Mouse (Mus musculus) kidney, adult 11 months (tissue): ENCODE data around the gene Mlxip.

Experiments used
- DNase-seq: peaks from one replicate; pipeline ENCODE4 v3.0.0; 2022

Gene Mlxip

GRCm38 (mm10) chr5:123436071-123436779, 41.6 kb downstream of the Mlxip start:
- peak; percentile 22 for DNase-seq

GRCm38 (mm10) chr5:123436780-123437175, 42.2 kb downstream of the Mlxip start:
- DNase-seq = peak; percentile 30

- DNase-seq = no peak
Measured at GRCm38 (mm10) chr5:123438381-123438780, 43.8 kb downstream of the Mlxip start.

GRCm38 (mm10) chr5:123439312-123439711, 44.7 kb downstream of the Mlxip start:
- DNase-seq = no peak

GRCm38 (mm10) chr5:123439941-123440340, 45.3 kb downstream of the Mlxip start:
- DNase-seq = no peak

DNA sequence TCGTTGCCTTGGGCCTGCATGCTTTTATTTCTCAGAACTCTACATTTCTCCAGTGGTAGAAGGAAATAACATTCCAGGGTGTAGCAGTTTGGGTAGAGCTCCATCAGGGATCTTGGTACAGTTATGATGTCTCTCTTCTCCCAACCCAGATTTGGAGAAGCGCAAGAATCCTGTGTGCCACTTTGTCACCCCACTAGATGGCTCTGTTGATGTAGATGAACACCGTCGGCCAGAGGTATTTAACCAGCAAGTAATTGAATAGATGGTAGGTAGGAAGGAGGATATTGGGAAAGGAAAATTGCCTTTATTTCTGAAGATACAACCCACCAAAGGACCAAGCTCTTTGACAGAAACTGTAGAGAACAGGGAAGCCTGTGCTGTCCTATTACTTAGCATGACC, 46.1 kb downstream of the Mlxip start:
- DNase-seq = no peak

DNA sequence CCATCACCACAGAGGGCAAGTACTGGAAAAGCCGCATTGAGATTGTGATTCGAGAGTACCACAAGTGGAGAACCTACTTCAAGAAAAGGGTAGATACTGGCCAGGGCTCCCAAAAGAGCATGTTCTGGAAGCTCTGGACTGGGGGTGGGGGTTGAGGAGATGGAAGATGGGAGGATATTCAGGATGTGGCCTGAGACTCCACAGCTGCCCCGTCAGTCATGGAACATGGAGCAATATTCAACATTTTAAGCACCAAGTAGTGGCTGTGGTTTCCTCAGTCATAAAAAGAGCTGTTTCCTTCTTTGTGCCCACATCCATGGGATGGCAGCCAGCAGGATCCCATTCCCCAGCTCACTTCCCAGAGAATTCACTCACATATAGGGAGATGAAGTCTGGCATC, 47.7 kb downstream of the Mlxip start:
- no peak for DNase-seq

DNA sequence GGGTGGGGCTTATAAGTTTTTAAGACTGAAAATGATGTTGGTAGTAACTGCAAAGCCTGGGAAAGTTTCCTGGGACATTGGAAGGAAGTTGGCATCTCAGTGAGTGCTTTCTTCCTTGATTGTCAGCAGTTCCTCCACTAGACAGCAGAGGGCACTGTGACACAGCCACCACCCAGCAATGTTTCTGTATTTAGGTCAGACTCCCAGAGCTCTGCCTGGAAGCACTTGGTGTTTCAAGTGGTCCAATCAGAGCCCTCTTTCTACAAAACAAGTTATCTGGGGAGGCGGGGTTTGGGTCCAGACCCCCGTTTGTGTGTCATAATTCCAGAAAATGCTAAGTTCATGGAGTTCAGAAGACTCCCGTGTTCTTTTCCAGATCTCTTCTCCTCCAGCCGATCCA, 49.5 kb downstream of the Mlxip start:
- DNase-seq = peak; percentile 31

DNA sequence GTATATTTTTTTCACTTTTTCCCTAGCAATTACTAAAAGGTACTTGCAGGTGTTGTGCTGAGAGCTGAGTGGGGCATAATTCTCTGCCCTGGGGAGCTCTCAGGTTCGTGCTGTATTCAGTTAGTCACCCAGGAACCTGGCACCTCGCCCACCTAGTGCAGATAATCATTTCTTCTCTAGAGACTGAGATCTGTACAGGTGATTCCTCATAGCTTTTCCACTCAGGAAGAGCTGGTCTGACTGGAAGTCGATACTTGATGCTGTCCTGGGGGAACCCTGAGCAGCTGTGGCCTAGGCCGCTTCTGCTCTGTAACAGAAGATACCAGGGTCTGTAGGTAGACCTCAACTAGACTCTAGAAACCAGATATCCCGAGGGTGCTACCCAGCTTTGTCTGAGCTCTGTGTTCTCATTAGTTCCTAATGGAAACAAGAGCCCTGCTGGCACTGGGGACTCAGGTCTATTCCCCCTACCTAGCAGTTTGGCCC, 50.3 kb downstream of the Mlxip start:
- no peak for DNase-seq

DNA sequence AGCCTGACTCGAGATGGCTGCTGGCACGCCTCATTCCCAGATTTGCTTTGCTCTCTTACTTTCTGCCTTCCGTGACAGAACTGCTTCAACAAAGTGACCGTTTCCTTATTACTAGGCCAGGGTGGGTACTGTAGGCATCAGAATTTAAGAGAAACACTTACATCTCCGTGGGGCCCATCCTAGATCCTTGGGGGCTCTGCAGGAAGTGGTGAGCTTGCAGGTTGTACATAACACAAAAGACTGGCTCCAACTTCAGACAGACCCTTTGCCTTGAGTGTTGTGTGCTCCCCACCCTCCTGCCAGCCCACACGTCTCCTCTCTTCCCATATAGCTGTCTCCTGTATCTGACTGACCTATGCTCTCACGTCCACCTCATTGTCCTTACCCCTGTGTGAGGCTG, 57.3 kb downstream of the Mlxip start:
- DNase-seq = no peak

GRCm38 (mm10) chr5:123461420-123461819, 66.8 kb downstream of the Mlxip start:
- no peak for DNase-seq

GRCm38 (mm10) chr5:123464638-123465037, 70.0 kb downstream of the Mlxip start:
- no peak for DNase-seq

DNA sequence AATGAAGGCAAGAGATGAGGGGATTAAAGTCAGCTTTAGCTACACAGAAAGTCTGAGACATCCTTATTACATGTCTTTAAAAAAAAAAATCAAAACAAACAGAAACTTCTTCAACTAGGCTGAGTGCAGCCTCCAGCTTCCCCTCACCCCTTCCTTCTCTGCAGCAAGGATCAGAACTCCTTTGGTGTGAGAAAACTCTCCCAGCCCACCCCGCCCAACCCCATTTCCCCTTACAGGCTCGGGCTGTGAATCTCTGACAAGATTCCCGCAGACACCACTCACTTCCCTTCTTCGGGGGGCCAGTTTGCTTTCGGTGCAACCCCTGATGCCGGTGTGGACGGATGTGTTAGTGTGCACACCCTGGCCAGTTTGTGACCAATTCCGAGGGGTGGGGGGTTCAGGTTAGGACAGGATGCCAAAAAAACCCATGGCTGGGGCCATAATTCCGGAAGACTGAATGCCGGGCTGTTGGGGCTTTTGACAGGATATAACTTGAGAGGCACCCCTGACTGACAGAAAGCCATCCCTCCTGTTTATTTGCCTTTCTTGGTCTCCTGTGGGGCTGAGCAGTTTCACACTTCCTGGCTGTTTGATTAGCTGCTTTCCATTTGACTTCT, 76.3 kb downstream of the Mlxip start:
- DNase-seq = no peak

GRCm38 (mm10) chr5:123473817-123474216, 79.2 kb downstream of the Mlxip start:
- no peak for DNase-seq

DNA sequence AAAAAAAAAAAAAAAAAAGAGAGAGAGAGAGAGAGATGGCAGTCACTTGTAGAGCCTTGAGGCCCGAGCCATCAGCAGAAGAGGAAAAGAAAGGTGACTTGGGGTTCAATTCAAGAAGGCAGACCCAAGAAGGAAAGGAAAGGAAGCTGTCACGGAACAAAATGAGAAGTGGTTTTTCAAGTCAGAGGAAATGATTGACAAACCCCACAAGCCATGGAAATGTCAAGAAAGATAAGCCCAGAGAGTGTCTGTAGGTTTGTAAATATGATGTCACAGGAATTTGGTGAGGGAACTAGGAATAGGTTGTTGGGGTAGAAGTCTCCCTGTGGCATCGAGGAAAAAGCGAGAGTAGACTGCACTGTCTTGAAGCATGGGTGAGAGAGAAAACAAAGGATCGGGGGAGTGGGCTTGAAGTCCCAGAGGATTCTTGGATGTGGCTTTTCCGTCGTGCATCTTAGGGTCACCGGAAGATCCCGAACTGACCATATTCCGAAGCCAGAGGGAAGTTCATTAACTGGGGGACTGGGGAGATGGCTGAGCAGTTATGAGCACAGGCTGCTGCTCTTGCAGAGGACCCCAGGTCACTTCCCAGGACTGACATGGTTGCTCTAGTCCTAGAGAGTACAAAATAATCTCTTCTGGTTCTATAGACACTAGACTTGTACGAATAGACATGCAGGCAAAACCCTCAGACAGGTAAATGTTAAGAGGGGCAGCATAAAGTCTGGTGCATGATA, 93.2 kb downstream of the Mlxip start:
- no peak for DNase-seq

- no peak for DNase-seq
Measured at GRCm38 (mm10) chr5:123489112-123489785, 94.7 kb downstream of the Mlxip start, which contains the start of the genes Lrrc43 and Il31. Lrrc43 (plus strand) TSS chr5:123489305. Il31 (minus strand) TSS chr5:123489489.

DNA sequence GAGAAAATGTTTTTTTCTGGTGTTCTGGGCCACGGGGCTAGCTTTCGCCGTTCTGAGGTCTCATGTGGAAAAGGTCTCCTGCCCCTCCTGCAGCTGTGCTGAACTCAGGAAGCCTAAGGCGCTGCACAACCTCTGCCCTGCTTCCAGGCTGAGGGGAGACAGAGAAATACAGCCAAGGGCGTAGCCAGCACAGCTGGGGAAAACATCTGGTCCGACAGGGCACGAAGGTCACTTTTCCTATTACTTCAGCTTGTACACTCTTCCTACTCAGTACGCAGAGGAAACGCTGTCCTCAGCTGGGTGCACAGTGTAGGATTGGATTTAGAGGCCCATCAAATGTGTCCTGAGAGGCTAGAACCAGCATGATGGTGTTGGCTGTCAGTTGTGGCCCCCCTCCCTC, 95.3 kb downstream of the Mlxip start:
- DNase-seq = no peak

- no peak for DNase-seq
Measured at GRCm38 (mm10) chr5:123499717-123500116, 105.1 kb downstream of the Mlxip start.

DNA sequence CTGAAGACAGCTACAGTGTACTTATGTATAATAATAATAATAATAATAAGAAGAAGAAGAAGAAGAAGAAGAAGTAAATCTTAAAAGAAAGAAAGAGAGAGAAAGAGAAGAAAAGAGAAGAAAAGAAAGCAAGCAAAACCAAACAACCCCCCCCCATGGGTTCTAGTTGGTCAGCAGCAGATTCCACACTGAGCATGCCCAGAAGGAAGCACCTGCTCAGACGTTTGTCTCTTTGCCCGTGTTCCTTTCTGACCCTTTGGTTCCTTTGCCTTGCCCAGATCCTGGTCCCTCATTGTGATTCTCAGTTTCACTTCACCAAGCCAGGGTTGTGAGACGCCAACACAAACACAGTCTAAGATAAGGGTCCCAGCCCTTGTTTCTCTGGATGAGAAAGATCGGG, 107.4 kb downstream of the Mlxip start:
- DNase-seq = no peak
